Mouse (Mus musculus): ENCODE data around the gene Zmiz1.

Gene Zmiz1

DNA sequence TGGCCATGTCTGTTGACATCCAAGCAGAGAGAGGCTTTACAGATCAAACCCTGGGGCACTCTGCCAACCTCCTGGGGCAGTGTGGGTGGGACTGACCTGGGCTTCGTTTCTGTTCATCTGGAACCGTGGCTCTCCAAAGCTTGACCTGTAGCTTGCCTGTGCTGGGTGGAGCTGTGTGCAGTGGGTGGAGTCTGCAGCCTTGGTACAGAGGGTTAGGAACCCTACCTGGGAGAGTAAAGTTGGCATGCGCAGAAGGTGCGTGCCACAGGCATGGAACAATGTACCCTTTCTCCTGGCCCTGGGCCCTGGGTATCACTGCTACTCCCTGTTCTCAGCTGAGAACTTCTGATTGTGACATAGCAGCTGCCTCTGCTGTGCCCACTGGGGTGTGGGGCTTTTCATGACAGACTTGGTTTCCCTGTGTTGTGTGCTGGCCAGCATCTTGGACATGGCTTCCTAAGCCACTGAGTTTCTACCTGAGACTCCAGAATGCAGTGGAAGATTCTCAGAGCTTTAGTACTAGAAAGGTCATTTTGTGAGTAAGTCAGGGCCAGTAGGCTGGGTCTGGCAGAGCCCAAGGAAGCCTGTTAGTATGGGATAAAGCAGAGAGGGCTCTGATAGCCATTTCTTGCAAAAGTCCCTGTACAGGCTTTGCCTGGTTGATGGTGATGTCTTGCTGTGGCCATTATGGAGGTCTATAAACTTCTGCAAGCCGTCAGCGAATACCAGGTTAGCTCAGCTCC is 30.5 kb downstream of the Zmiz1 start:
- in situ Hi-C loops (cut with MboI) = no loop called here

DNA sequence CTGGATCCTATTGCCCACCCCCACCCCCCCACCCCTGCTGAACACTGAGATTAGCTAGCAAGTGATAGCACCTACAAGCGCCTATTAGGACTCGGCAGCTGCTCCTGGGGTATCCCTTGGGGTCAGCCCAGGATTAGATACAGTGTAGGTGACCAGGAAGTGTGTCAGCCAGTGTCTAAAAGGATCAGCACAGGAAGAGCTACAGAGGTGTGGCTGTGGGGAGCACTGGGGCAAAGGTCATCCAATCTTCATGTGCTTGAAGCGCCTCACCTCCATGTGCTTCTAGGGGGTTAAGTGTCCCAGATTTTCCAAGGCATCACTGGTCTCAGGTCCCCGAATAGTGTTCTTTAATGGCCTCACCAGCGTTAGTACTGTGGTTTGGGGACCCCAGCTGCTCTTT is 33.0 kb downstream of the Zmiz1 start:
- in situ Hi-C loops (cut with MboI) = no loop called here

DNA sequence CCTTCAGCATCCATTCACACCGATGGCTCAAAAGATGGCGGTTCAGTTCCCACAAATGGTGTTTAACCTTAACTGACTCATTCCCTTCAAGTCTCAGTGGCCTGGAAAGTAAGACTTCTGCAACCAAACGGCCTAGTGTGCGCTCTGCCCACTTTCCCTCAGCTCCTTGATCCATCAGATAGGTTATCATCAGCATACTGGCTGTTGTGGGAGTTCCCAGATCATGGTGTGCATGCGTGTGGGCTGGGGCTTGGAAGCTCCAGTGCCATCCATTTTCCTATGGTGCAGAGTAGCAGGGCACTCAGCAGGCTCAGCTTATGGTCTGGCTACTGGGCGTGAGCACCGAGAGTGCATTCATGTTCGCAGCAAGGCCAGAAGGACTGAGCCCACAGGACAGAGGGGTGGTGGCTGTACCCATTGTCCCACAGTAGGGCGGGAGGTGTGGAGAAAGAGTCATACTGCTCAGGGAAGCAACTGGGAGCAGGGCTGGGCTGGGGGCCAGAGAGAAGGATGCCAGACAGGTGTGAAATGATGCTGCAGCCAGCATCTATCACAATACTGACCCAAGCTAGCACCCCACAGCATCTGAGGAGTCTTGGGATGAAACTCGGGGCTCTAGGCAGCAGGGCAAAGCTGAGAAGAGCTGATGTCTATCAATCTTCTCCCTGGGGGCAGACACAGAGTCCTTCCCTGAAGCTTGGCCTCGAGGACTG is 33.7 kb downstream of the Zmiz1 start:
- in situ Hi-C loops (cut with MboI) = no loop called here

DNA sequence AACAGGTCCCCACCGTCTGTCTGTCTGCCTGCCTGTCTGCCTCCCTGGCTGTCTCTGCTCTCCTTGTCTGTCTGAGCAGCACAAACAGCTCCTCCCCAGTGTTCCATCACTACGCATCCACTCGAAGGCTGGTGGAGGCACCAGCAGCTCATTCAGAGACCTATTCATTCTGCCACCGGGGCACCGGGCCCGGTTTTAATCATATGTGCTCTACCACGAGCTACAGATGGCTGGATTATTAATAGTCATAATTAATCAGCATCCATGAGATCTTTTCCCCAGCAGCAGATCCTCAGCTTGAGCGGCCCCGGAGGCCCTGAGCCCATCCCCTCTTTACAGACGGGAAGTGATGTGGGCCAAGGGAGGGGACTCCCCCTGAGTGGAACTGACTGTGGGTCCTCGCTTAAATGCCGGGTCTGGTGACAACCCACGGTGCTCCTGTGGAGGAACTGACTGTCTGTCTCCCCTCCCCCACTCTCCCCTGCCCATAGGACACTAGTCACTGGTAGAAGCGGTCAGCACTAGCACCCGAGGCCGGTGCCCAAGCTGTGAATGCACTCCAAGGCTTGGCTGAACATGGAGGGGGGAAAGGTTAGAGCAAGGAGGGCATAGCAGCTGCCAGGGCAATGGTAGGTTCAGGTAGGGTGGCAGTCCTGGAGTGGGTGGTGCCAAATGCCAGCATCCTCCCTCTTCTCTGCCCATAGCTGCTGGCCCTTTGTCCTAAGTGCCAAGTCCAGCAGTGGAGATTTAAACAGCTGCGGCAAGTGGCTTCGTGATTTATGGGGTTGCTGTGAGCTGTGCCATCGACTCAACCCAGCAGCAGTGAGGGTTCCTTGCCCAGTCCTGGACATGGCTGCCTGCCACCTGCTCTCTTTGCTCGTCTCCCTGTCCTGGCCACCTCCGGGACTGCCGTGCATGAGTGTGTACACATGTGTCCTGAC is 34.6 kb downstream of the Zmiz1 start:
- in situ Hi-C loops (cut with MboI) = no loop called here

DNA sequence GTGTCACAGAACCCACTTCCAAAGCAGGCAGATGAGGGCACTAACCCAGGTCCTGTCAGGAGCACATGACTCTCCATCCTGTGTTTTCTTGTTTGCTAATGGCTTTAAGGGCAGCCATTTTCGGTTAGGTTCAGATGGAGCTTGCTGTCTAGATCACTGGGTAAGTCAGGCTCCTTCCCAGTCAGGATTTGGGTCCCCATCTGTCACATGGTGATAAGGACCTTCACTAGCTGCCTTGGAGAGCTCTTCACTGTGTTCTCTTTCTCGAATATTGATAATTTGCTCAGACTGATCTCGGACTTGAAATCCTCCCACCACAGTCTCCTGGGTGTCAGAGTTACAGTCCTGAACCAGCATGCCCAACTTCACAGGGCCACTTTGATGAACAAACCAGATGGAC is 35.8 kb downstream of the Zmiz1 start:
- in situ Hi-C loops (cut with MboI) = no loop called here

DNA sequence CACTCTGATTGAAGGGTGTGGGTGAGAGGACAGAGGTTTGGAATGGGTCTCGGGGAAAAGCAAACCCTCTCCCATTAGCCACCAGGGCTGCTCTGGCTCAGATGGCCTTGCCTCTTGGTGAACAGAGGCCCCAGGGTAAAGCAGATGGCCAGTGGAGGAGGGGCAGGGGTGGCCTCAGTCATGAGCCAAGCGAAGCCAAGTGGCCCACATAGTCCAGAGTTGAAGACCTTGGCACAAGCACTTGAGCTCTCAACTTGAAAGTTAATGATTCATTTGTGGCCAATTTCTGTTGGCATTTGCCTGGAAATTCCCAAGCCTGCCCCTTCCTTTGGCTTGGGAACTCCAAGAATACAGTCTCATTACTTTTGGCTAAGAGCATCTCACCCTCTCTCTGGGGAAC is 37.1 kb downstream of the Zmiz1 start:
- in situ Hi-C loops (cut with MboI) = no loop called here

DNA sequence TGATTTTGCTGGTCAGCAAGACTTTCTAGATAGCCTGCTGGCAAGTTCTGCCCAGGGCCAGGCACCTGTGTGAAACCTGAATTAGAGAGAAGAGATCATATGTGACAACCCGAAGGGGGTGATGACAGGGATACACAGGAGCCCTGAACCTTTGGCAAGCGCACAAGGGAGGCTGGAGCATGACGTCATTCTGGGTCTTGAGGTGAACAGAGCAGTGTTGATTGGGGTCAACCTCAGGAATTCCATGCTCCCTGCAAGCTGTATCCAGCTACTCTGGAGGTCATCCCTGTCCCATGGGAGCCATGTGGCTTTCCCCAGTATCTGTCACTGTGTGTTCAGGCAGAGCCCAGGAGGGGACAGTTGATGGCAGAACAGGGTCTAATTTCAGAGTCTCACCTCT is 38.0 kb downstream of the Zmiz1 start:
- in situ Hi-C loops (cut with MboI) = no loop called here

DNA sequence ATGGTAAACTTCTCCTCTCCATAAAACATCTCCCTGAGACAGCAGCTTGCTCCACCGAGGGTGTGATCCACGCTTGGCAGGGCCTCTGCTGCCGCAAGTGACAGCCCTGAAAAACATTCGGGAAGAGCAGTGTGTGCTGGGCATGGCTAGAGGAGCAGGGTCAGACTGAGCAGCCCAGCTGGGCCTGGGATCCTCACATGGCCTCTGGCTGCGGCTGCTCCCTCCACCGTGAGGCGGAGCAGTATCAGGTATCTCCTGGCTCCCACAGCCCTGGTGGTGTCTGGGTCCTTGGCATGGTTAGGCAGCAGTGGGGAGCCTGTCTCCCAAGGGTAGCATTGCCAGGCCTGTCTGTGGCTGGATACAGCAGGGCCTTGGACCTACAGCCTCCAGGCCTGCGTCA is 38.6 kb downstream of the Zmiz1 start:
- in situ Hi-C loops (cut with MboI) = no loop called here

DNA sequence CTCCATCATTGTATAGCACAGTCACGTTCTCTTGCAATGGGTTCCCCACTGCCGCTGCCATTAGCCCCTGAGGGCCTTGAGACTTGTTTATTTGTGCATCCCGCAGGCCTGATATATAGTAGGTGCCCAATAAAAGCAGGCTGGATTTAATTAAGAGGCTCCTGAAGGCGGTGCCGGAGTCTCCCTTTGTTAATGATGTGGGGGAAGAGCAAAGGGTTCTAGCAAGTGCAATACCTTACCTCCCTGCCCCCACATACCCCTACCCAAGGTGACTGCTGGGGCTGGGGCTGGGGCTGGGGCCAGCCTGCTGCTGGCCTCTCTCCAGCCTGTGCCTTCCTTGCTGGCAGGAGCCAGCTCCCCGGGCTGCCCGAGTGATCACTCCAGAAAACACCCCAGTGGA is 39.4 kb downstream of the Zmiz1 start:
- in situ Hi-C loops (cut with MboI) = no loop called here

DNA sequence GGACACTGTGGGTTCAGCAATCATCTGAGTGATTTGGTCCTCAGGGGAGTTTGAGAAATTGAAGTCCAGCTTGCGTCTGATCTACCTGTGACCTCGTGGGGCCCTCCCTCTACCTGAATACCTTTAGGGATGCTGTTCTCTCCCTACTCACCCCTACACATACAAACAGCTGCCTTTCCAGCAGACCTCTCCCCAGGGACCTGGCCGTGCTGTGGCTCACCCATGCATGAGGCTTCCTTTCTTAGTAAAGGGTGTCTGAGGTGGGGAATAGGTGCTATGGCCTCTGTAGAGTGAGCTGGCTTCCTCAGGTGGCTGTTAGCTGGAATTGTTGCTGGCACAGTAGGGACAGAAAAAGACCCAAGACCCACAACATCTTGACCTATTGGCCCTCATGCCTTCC is 40.5 kb downstream of the Zmiz1 start:
- in situ Hi-C loops (cut with MboI) = no loop called here

DNA sequence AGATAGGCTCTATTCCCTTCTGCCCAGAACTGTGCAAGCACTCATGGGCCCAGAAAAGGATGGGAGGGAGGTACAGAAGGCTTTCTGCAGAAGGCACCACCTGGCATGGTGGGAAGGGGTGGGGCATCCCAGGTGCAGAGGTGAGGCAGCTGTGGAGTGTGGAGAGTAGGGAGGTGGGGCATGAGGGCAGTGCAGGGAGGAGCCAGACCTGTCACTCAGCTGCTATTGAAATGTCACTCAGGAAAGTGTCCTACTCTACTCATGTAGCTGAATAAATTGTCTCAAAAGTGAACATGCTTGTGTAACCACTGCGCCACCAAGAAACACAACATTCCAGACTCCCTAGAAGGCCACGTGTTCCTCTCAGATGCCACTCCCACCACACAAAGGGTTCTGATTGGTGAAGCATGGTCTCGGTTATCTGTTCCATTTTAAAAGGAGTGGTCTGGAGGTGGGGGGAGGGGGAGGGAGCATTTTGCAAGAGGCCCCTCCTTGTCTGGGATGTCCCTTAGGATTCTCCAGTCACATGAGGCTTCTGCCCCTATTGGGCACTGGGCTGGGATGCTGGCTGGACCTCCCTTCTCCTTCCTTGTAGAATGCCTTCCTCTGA is 41.6 kb downstream of the Zmiz1 start:
- in situ Hi-C loops (cut with MboI) = no loop called here

DNA sequence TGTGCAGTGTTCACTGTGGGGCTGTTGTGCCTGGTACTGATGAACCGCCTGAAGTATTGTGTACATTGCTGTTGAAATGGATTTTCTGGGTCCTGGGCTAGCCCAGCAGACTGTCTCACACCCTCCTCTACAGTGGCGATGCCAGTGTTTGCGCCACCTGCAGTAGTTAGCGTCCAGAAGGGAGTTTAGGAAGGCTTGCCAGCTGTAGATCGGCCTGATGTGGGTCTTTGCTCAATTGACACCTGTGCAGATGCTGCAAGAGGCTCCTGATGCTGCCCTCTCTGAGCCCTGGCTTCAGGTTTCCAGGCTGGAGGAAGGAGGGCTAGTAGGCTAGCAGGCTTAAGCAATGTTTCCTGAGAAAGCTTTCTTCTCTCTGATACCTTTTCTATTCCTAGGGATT is 42.5 kb downstream of the Zmiz1 start:
- in situ Hi-C loops (cut with MboI) = no loop called here

DNA sequence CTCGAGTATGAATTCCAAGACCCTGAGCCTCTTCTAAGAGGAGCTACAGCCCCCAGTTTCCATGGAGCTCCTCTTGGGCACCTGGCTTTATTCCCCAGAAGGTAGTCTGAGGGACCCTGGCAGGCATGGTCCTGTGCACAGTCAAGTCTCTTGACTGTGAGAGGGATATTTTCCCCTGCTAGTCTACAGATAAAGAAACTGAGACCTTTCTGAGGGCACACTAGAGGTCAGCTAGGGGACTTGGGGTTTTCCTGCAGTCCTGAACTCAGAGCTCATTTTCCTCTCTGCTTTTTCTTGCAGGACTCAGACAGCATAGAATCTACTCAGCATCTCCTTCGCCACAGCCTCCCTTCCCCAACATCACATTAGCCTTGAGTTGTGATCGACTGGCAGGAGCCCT is 43.4 kb downstream of the Zmiz1 start:
- in situ Hi-C loops (cut with MboI) = no loop called here

DNA sequence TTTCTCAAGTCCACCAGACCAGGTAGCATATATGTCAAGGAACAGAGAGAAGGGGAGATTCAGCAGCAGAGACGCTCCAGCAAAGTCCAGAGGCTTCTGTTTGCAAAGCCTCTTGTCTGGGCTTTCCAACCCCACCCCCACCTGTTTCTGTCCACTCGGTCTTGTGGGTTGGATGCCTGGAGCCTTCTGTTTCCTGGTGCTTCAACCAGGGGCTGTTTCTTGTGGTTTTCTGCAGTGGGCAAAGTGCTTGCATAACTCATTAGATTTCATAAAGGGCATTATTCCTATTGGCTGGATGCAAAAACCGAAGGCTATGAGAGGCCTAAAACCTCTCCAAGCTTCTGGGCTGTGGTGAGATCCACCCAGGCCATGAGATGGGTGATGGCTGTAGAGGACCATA is 45.3 kb downstream of the Zmiz1 start:
- in situ Hi-C loops (cut with MboI) = no loop called here

DNA sequence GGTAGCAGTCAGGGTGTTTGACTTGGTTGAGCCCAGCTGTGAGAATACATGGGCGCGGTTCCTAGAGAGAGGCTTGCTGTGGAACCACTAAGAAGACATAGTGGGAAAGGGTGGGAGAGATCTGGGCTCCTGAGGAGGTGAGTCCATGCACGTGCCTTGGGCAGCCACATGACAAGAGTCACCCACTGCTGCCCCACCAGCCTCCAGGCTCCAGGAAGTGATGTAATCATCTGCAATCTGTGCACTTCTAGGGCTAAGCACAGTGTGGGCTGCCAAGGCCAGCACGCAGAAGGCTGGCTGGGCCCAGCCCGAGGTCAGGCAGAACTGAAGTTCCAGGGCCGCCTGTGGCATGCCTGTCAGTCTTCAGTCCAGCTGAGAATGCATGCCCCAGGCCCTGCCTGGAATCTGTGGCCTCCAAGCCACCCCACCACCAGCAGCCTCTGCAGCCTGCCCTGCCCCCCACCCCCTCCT is 46.3 kb downstream of the Zmiz1 start:
- in situ Hi-C loops (cut with MboI) = no loop called here

DNA sequence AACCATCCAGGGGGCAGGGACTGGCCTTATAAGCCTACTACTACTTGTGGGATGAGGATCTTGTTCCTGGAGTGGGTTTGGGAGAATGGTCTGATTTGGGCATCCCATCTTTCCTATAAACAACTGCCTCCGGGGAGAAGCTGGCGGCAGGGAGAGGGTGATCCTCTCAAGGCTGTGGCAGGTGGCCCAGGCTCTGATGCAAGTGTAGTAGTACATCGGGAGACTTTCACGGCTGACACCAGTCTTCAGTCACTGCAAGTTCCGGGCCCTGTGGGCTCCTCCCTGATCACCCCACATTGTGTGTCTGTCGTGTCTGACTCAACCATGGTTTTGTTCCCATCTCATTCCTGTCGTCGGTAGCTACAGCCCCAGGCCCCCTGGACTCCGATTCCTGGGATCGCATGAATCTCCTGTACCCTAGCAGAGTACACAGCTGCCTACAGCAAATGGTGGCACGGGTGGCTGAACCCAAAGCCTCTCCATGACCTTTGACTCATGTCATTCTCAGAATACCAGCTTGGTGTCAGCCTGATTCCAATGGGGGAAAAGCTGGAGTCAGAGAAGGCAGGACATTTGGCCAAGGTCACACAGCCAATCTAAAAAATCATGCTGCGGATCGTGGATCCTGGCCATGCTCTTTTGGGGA is 49.2 kb downstream of the Zmiz1 start:
- in situ Hi-C loops (cut with MboI) = no loop called here

DNA sequence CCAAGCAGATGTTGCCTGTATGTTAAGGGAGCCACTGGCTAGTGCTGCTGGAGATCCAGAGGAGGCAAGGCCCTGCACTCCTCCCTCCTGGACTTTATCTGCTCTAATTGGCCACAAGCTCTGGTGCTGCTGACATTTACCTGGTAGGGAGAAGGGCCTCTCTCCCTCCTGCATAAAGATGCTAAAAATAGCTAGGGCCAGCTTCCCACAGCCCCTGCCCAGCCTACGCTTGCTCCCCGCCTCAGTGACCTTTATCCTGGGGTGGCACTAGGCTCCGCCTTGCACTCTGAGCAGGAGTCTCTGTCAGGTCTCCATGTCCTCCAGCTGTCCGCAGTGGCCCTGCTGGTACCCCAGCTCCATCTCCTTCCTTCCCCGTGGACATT is 49.8 kb downstream of the Zmiz1 start:
- in situ Hi-C loops (cut with MboI) = no loop called here

DNA sequence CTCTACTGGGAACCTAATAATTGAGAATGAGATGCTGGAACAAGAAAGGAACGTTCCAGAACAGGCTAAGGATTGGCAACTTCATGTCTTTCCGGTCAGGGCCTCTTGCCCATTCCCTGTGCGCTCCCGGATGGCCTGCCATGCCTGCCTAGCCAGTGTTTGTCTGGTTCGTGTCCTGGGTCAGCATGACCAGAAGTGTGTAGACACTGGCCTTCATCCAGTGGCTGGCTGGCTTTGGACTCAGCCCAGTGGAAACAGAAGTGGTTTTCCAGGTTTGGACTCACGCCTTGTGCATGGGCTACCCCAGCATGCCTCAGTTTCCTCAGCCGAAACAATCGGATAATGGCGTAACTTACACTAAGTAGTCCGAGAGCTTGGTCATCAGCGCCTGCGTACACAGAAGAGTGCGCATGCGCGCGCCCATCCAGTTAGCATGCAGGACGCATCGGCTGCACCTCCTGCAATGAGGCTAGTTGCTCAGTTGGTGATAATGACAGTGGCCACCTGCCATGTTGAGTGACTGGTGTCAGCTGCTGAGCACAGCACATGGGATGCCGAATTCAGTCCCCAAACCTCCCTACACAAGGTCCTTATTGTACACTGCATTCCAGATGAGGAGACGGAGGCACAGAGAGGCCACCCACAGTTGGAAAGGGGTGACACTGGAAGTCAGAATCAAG is 50.6 kb downstream of the Zmiz1 start:
- in situ Hi-C loops (cut with MboI) = no loop called here

DNA sequence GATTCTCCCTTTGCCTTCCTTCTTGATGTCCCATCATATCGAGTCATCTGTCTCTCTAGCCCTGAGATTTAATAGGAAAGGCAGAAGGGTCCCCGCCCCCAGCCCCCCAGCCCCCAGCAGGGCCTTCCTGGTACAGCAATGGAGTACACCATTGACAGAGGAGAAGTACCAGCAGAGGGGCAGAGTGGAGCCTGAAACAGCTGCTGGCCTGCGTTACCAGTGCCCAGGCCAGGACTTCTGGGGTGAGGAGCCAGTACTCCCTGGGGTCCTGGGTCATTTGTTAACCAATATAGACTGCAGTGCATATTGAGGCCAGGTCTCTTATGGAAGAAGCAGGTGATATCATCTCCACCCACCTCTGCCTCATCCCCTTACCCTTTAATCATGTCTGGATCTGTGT is 51.4 kb downstream of the Zmiz1 start:
- in situ Hi-C loops (cut with MboI) = no loop called here

DNA sequence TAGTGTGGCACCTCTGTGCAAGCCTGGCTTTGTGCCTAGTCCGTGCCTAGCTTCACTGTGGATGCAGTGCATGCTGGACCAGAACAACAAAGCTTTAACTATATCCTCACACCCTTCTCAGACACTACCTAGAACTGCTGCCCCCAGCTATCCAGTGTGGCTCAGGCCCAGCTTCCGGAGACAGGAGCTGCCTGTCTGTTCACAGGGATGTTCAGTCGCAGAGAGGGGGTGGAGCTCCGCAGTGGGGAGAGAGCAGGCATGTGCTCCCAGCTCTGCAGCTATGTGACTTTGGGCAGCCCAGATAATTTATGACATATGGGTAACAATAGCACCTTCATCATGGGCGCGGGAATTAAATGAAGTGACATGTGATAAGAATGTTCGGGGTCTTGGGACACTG is 52.0 kb downstream of the Zmiz1 start:
- in situ Hi-C loops (cut with MboI) = no loop called here

DNA sequence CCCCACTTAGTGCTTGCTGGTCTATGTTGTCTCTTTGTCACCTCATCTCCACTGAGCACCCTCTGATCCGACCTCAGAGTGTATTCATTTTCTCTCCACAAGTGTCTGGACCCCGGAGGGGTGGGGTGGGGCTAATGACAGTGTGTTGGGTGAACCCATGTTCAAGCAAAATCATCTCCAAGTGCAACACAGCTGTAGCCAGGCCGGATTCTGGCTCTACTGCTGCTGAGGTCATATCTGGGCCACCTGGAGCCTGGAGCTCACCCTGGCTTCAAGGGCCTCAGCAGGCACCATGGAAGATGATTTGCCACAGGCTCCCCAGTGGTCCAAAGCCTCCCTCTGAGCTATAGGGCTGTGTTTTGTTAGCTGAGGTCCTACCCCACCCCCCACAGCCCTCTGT is 52.6 kb downstream of the Zmiz1 start:
- in situ Hi-C loops (cut with MboI) = no loop called here

Data from mature B cell (primary cell).